In the genomic region with DNA sequence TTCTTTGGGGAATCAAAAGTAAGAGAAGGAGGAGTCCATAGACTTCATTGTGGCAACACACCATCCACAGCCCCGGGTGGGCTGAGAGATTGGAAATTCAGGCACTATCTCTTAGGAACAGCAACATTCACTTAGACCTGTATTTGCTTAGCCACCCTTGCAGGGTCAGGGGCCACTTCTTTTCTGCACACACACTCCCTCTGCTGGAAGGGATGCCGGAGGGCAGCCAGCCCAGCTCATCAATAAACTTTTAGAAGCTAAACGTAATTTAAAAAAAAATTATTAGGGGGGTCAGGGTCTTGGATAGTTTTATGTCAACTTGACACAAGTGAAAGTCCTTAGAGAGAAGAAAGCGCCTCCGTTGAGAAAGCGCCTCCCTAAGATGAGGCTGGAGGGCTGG, we compare ENCODE assay signal across 19 mouse cellular contexts.
DNase-seq lines count a peak whose midpoint lies in the region; ATAC-seq and TF ChIP-seq lines count a peak whose summit lies in the region.
"Had no signal": no experiment of that assay in that cellular context is flagged by ENCODE, and none has a peak within 500 bp of the region (broad histone marks: within the 10 kb centered on the region; RNA-seq: fewer than 3 reads in every experiment).

No protein-coding gene starts in this region.

- no peaks in the 10 kb centered on the region for H3K9me3 ChIP-seq in kidney, postnatal 0 days (replicated peaks; ENCODE audit: low read length)
- H3K9me3 ChIP-seq in lung, postnatal 0 days (ENCODE audit: low read length) = no peaks in the 10 kb centered on the region
- H3K9me3 ChIP-seq: embryonic facial prominence, embryonic 12.5 days; forebrain, embryonic 15.5 days; heart, embryonic 12.5 days; hindbrain, embryonic 12.5 days had no signal

- TF ChIP-seq EP300 in lung, postnatal 0 days (IDR thresholded peaks at IDR 0.05) = no peak

- no peaks in the 10 kb centered on the region for H3K36me3 ChIP-seq in kidney, postnatal 0 days (ENCODE audit: insufficient read depth, low read length)
- no peaks in the 10 kb centered on the region for H3K36me3 ChIP-seq in lung, postnatal 0 days (ENCODE audit: insufficient read depth, low read length)
- H3K36me3 ChIP-seq: heart, embryonic 12.5 days had no signal

- no peak for DNase-seq in gastrocnemius, adult 2 months
- DNase-seq in gastrocnemius, postnatal 4 days (ENCODE audit: low spot score in 2 of 2) = no peak
- no peak for DNase-seq in kidney, postnatal 0 days (ENCODE audit: low spot score)
- no peak for DNase-seq in kidney, postnatal 36 days
- DNase-seq in lung, postnatal 0 days (ENCODE audit: low spot score) = no peak
- DNase-seq in lung, postnatal 10 days = no peak
- DNase-seq in adrenal gland, adult 8-10 months = no peak
- DNase-seq: adrenal gland, postnatal 25 days; cerebellum, adult 8-10 months; cerebellum, postnatal 14 days; gastrocnemius, postnatal 10 days; heart, postnatal 36 days had no signal

- H3K27ac ChIP-seq in gastrocnemius, adult 2 months = peak overlapping the region; percentile 83; the same call in 1 of the 2 replicates
- H3K27ac ChIP-seq in kidney, postnatal 0 days = no peak overlapping the region
- H3K27ac ChIP-seq in lung, postnatal 0 days (ENCODE audit: low read length) = no peak overlapping the region
- H3K27ac ChIP-seq: embryonic facial prominence, embryonic 12.5 days; forebrain, embryonic 15.5 days; hindbrain, embryonic 12.5 days had no signal

- H3K4me1 ChIP-seq in kidney, postnatal 0 days (replicated peaks; ENCODE audit: insufficient read depth, low read length) = no peaks in the 10 kb centered on the region
- H3K4me1 ChIP-seq in lung, postnatal 0 days (ENCODE audit: insufficient read depth, low read depth, low read length) = no peaks in the 10 kb centered on the region
- H3K4me1 ChIP-seq: embryonic facial prominence, embryonic 12.5 days; forebrain, embryonic 15.5 days; heart, embryonic 12.5 days; hindbrain, embryonic 12.5 days had no signal

- H3K9ac ChIP-seq in kidney, postnatal 0 days (ENCODE audit: low read depth, low read length) = no peak overlapping the region
- no peak overlapping the region for H3K9ac ChIP-seq in lung, postnatal 0 days (replicated peaks; ENCODE audit: low read depth)
- H3K9ac ChIP-seq: embryonic facial prominence, embryonic 12.5 days; forebrain, embryonic 15.5 days; heart, embryonic 12.5 days; hindbrain, embryonic 12.5 days had no signal

- no peak for ATAC-seq in kidney, postnatal 0 days (replicated peaks; ENCODE audit: low FRiP score, low read depth)
- no peak for ATAC-seq in lung, postnatal 0 days
- ATAC-seq: activated CD4-positive, CD25-positive, alpha-beta regulatory T cell, adult 4 months; forebrain, embryonic 15.5 days; hindbrain, embryonic 16.5 days; Patski had no signal

- no peaks in the 10 kb centered on the region for H3K27me3 ChIP-seq in kidney, postnatal 0 days (ENCODE audit: insufficient read depth, low read length)
- no peaks in the 10 kb centered on the region for H3K27me3 ChIP-seq in lung, postnatal 0 days (replicated peaks; ENCODE audit: insufficient read depth, low read length)
- H3K27me3 ChIP-seq: embryonic facial prominence, embryonic 12.5 days; forebrain, embryonic 15.5 days; hindbrain, embryonic 12.5 days had no signal

- intact Hi-C loops in gastrocnemius, adult 2 months (cut with DNase I) = loop anchor here (5.0 kb wide), 1 partner anchor 79 kb away; no protein-coding TSS in a partner anchor

- no peak overlapping the region for H3K4me3 ChIP-seq in gastrocnemius, adult 2 months
- H3K4me3 ChIP-seq in kidney, postnatal 0 days (replicated peaks; ENCODE audit: low read depth, low read length) = no peak overlapping the region
- no peak overlapping the region for H3K4me3 ChIP-seq in lung, postnatal 0 days (ENCODE audit: low read depth, low read length)
- H3K4me3 ChIP-seq: embryonic facial prominence, embryonic 12.5 days; forebrain, embryonic 15.5 days; heart, embryonic 12.5 days; hindbrain, embryonic 12.5 days had no signal

- H3K4me2 ChIP-seq in kidney, postnatal 0 days (ENCODE audit: low read length) = no peak overlapping the region
- H3K4me2 ChIP-seq in lung, postnatal 0 days (replicated peaks; ENCODE audit: low read depth, low read length) = no peak overlapping the region
- H3K4me2 ChIP-seq: embryonic facial prominence, embryonic 12.5 days; forebrain, embryonic 15.5 days; heart, embryonic 12.5 days; hindbrain, embryonic 12.5 days had no signal

- WGBS in kidney, postnatal 0 days = 62% methylated on average over 6 of the region's 6 CpGs
- 64% methylated on average over 6 of the region's 6 CpGs for WGBS in lung, postnatal 0 days

- TF ChIP-seq CTCF in gastrocnemius, adult 2 months (IDR thresholded peaks at IDR 0.05) = peak; percentile 16; the same call in 1 of the 2 replicates
- peak; percentile 23; the same call in 1 of the 2 replicates for TF ChIP-seq CTCF in kidney, postnatal 0 days (IDR thresholded peaks at IDR 0.05; ENCODE audit: low read depth)
- TF ChIP-seq CTCF in lung, postnatal 0 days (IDR thresholded peaks at IDR 0.05) = peak; percentile 20
